Mouse (Mus musculus) macrophage (primary cell): ENCODE measurements around the gene Hist1h2ab. TPM values are rescaled to one million over a fixed set of nuclear protein-coding genes. Genes with fewer than 3 reads are reported as not detected.
A peak's percentile ranks its signal among the peaks of the same experiment; 100 is the strongest.
"Not testable (repeated sequence)": the region's sequence is repeated elsewhere in the genome, so short reads cannot be mapped to it uniquely, and the experiment has no call there.

Experiments
- H3K27ac ChIP-seq: fragments of 350-480 bp; formaldehyde crosslinking; 2 replicates; pipeline ENCODE4 v1.9.0; 2021
- H3K36me3 ChIP-seq: fragments of 350-480 bp; formaldehyde crosslinking; 2 replicates; pipeline ENCODE4 v1.9.0; 2021; ENCODE audit errors: inconsistent target
- H3K4me3 ChIP-seq: fragments of 350-480 bp; formaldehyde crosslinking; 2 replicates; pipeline ENCODE4 v1.9.0; 2021; ENCODE audit errors: inconsistent target
- H3K79me2 ChIP-seq: fragments of 350-480 bp; formaldehyde crosslinking; 2 replicates; pipeline ENCODE4 v1.9.0; 2021; ENCODE audit errors: inconsistent target
- WGBS: methylation state at CpG from one replicate; pipeline ENCODE4 v1.1.7; 2026; ENCODE audit warnings: inconsistent platforms; ENCODE audit not compliant: missing documents; 5-methylcytosine and 5-hydroxymethylcytosine counted together
- polyA plus RNA-seq: library from polyadenylated mRNA; stranded (reverse); fragments of 250-400 nt; gene quantifications from 3 replicates; pipeline ENCODE4 v1.2.4, GENCODE M21; 2018; ENCODE audit warnings: inconsistent platforms
- total RNA-seq, 78 experiments: library from RNA; depleted of rRNA; stranded (reverse); fragments of 250-400 nt; gene quantifications; 1 replicate in 9 of 78; 2 replicates in 24 of 78; 3 replicates in 43 of 78; 4 replicates in 2 of 78; pipeline ENCODE4 v1.2.4; 2018; ENCODE audit warnings: inconsistent platforms in 56 of 78

Hist1h2ab gene
- 10 to 100 TPM in 2 of 26 experiments, 1 to 10 TPM in 9, not detected in 15; 2.9 to 15.3 (median 6.8) TPM for total RNA-seq (2018; cell fraction: chromatin; rRNA removed)
- total RNA-seq (2018; cell fraction: cytosol; rRNA removed) = 10 to 100 TPM in 23 of 26 experiments, 1 to 10 TPM in 3; 6.6 to 66.1 (median 21.8) TPM
- 10 to 100 TPM in 5 of 26 experiments, 1 to 10 TPM in 16, not detected in 5; 3.7 to 37.0 (median 6.6) TPM for total RNA-seq (2018; cell fraction: nucleus; rRNA removed)
- polyA plus RNA-seq = not detected in 3 replicates

DNA sequence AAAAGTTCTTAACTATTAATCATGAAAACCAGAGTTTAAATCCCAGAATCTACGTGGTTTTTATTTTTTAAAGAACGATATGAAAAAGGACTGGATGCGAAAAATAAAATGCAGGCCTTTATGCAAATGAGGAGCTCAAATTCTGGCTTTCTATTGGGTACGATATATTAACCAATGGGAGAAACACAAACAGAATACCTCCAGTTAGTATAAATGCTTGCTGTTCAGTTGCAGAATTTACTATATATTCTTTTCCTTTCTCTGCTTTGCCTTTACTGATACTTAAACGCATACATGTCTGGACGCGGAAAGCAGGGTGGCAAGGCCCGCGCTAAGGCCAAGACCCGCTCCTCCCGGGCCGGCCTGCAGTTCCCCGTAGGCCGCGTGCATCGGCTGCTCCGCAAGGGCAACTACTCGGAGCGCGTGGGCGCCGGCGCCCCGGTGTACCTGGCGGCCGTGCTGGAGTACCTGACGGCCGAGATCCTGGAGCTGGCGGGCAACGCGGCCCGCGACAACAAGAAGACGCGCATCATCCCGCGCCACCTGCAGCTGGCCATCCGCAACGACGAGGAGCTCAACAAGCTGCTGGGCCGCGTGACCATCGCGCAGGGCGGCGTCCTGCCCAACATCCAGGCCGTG is at the start of gene Hist1h2ab:
TSS of gene Hist1h2ab (plus strand) at position 288 of the 639 bp plus-strand sequence.
- not testable (repeated sequence) for H3K36me3 ChIP-seq, H3K79me2 ChIP-seq
- WGBS = 3% methylated on average over 13 of the region's 47 CpGs
- Histone ChIP-seq H3K4me3 (peak within 1 kb of the TSS; percentile 10; the same call in 1 of the 2 replicates), H3K27ac (peak within 1 kb of the TSS; percentile 80)

- Histone ChIP-seq H3K79me2 (no peaks in the 10 kb centered on the region), H3K27ac (peak overlapping the region; percentile 38), H3K4me3 (no peak overlapping the region), H3K36me3 (0 out of 2 replicates have a peak, but pooled peaks cover 5% of the 10 kb centered on the region)
- WGBS = 54% methylated on average over 3 of the region's 4 CpGs
Observed at GRCm38 (mm10) chr13:23702220-23702619, 48.7 kb upstream of the Hist1h2ab start.

DNA sequence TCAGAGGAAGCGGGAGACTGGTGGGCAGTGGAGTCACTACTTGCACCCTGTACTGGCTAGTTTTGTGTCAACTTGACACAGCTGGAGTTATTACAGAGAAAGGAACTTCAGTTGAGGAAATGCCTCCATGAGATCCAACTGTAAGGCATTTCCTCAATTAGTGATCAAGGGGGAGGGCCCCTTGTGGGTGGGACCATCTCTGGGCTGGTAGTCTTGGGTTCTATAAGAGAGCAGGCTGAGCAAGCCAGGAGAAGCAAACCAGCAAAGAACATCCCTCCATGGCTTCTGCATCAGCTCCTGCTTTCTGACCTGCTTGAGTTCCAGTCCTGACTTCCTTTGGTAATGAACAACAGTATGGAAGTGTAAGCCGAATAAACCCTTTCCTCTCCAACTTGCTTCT is 48.1 kb upstream of the Hist1h2ab start:
- H3K4me3 ChIP-seq, H3K79me2 ChIP-seq, H3K36me3 ChIP-seq: not testable (repeated sequence)
- peak overlapping the region; percentile 38; the same call in 1 of the 2 replicates for H3K27ac ChIP-seq
- WGBS = 29% methylated on average over 1 of the region's 2 CpGs

GRCm38 (mm10) chr13:23705751-23706356 is 45.1 kb upstream of the Hist1h2ab start:
- peaks cover 15% of the 10 kb centered on the region; the same call in 1 of the 2 replicates for H3K36me3 ChIP-seq
- H3K27ac ChIP-seq = peak overlapping the region; percentile 45
- H3K79me2 ChIP-seq = peaks cover 5% of the 10 kb centered on the region; the same call in 1 of the 2 replicates
- 60% methylated on average over 7 of the region's 7 CpGs for WGBS
- no peak overlapping the region for H3K4me3 ChIP-seq

GRCm38 (mm10) chr13:23706771-23707170 is 44.2 kb upstream of the Hist1h2ab start:
- H3K4me3 ChIP-seq = no peak overlapping the region
- WGBS = 96% methylated on average over 12 of the region's 12 CpGs
- peaks cover 15% of the 10 kb centered on the region; the same call in 1 of the 2 replicates for H3K36me3 ChIP-seq
- H3K27ac ChIP-seq = peak overlapping the region; percentile 45
- H3K79me2 ChIP-seq = peaks cover 5% of the 10 kb centered on the region; the same call in 1 of the 2 replicates

DNA sequence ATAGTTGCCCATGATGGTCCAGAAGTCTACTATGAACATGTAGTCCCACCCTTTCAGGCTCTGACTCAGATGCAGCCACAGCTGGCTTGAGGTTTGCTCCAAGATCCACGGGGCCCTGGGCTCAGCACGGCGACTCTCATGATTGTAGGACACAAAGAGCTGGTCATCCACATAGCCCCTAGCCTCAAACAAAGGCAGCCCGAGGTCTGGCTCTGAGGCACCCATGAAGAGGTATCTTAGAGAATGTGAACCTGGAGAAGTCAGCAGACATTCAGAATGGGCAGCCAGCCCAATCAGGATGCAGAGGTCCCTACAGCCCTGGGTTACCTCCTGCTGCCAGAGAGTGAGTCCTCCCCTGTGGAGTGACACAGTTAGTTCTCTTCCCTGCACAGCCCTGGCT is 42.9 kb upstream of the Hist1h2ab start:
- Histone ChIP-seq H3K79me2 (peaks cover 5% of the 10 kb centered on the region; the same call in 1 of the 2 replicates), H3K4me3 (no peak overlapping the region), H3K27ac (no peak overlapping the region), H3K36me3 (peaks cover 15% of the 10 kb centered on the region; the same call in 1 of the 2 replicates)
- 78% methylated on average over 4 of the region's 4 CpGs for WGBS

GRCm38 (mm10) chr13:23708654-23709053 is 42.3 kb upstream of the Hist1h2ab start:
- H3K36me3 ChIP-seq = peaks cover 15% of the 10 kb centered on the region; the same call in 1 of the 2 replicates
- WGBS = 92% methylated on average over 3 of the region's 4 CpGs
- no peak overlapping the region for H3K4me3 ChIP-seq
- no peak overlapping the region for H3K27ac ChIP-seq
- peaks cover 5% of the 10 kb centered on the region; the same call in 1 of the 2 replicates for H3K79me2 ChIP-seq

- WGBS = 39% methylated on average over 13 of the region's 15 CpGs
- peaks cover 10% of the 10 kb centered on the region; the same call in 1 of the 2 replicates for H3K36me3 ChIP-seq
- peak overlapping the region; percentile 51 for H3K4me3 ChIP-seq
- H3K79me2 ChIP-seq = peaks cover 5% of the 10 kb centered on the region; the same call in 1 of the 2 replicates
- peak overlapping the region; percentile 64 for H3K27ac ChIP-seq
Observed at GRCm38 (mm10) chr13:23709714-23710373, 41.1 kb upstream of the Hist1h2ab start.

DNA sequence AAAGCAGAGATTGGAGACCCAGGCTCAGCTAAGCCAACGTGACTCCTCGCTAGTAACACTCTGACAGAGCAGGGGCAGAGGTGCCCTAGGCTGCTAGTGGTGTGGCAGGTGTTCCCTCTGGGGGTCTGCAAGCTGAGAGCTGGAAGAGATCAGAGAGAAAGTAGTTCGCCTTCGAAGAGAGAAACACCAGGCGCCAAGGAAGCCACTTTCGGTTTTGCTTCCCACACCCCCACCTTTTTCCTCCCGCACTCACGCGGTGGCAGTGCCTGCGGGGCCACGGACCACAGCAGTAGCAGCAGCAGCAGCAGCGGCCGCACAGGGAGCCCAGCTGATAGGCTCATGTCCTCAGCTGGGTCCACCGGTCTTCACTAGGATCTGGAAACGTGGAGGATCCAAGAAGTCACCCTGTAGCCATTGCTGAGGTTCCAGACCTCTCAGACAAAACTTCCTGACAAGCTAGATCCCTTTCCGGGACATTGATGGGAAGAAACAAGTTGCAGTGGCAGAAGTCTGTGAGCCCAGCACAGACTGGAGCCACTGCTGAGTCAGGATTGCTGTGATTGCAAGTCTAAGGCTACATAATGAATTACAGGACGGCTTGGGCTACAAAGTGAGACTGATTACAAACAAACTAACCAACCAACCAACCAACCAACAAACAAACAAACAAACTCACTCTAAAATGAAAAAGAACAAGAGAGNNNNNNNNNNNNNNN is 40.4 kb upstream of the Hist1h2ab start, which contains the start of gene Hfe:
TSS of gene Hfe (minus strand) at position 481 of the 716 bp plus-strand sequence.
- peak within 1 kb of the TSS; percentile 51 for H3K4me3 ChIP-seq
- peaks cover 5% of the 10 kb centered on the region; the same call in 1 of the 2 replicates for H3K79me2 ChIP-seq
- H3K27ac ChIP-seq = peak within 1 kb of the TSS; percentile 64
- peaks cover 10% of the 10 kb centered on the region; the same call in 1 of the 2 replicates for H3K36me3 ChIP-seq
- WGBS = 1% methylated on average over 17 of the region's 17 CpGs

GRCm38 (mm10) chr13:23716261-23717042 is 34.5 kb upstream of the Hist1h2ab start:
- no peak overlapping the region for H3K4me3 ChIP-seq
- no peaks in the 10 kb centered on the region for H3K36me3 ChIP-seq
- H3K79me2 ChIP-seq = no peaks in the 10 kb centered on the region
- no peak overlapping the region; the same call in 1 of the 2 replicates for H3K27ac ChIP-seq
- 25% methylated on average over 5 of the region's 5 CpGs for WGBS

DNA sequence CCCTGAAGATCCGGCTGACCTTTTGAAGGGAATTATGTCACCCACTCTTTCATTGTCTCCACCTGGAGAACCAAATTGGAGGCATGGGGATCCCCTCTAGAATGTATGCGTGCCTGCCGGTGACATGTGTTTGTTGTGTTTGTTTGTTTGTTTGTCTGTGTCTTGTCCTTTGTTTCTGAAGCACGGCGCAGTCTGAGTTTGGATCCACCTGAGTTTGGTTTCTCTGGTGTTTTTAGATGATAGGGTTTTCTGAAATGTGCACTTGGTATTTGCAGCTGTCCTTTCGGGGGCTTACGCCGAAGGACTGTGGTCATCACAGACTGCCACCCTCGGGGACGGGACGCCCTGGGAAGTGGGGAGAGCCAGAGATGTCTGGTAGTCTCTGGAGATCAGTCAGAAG is 33.8 kb upstream of the Hist1h2ab start:
- H3K4me3 ChIP-seq = no peak overlapping the region
- H3K36me3 ChIP-seq = no peaks in the 10 kb centered on the region
- H3K79me2 ChIP-seq = no peaks in the 10 kb centered on the region
- H3K27ac ChIP-seq = peak overlapping the region; percentile 52
- WGBS = 59% methylated on average over 11 of the region's 11 CpGs

DNA sequence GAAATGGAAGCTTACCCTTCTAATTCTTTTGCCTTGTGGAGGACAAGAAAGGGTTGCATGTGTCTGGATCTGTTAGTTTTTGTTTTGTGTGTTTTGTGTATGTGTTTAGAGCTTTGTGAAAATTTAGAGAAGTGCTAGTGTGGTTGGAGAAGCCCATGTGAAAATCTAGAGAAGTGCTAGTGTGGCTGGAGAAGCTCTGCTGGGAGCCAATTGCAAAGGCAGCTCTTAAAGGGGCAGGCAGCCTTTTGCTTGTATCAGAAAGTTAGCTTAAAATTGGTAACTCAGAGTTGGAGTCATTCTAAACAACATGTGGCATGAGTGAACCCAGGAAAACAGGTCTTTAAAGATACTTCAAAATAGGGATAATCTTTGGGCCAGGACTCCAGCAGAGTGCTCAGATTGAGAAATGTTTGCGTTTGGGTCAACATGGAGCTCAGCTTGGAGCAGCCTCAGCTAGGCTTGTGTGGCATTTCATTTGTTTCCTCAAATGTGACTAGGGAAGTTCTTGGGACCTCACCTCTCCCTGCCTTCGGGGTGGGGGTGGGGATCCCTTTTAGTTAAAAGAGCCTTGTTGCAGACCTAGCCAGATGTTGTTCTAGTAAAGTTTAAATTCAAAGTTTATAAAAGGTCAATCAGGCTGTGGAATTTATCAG is 33.2 kb upstream of the Hist1h2ab start:
- not testable (repeated sequence) for H3K36me3 ChIP-seq, H3K4me3 ChIP-seq, H3K79me2 ChIP-seq
- peak overlapping the region; percentile 52 for H3K27ac ChIP-seq
- WGBS = 16% methylated on average over 2 of the region's 2 CpGs

- Histone ChIP-seq H3K79me2 (no peaks in the 10 kb centered on the region), H3K4me3 (no peak overlapping the region), H3K36me3 (no peaks in the 10 kb centered on the region), H3K27ac (no peak overlapping the region)
- 97% methylated on average over 4 of the region's 4 CpGs for WGBS
Observed at GRCm38 (mm10) chr13:23724239-23724638, 26.7 kb upstream of the Hist1h2ab start.
